Mouse (Mus musculus) erythroblast, embryonic 14.5 days (primary cell): ENCODE data around the gene Wbp2nl.

Experiments used
- GATA1 ChIP-seq: IDR thresholded peaks from 2 replicates; pipeline ENCODE4 v1.6.1; 2012; ENCODE audit warnings: low read length, inconsistent platforms, mixed read lengths
- TAL1 ChIP-seq: IDR thresholded peaks from 3 replicates; pipeline ENCODE4 v1.6.1; 2012; ENCODE audit warnings: low read length, inconsistent platforms, mixed read lengths

DNA sequence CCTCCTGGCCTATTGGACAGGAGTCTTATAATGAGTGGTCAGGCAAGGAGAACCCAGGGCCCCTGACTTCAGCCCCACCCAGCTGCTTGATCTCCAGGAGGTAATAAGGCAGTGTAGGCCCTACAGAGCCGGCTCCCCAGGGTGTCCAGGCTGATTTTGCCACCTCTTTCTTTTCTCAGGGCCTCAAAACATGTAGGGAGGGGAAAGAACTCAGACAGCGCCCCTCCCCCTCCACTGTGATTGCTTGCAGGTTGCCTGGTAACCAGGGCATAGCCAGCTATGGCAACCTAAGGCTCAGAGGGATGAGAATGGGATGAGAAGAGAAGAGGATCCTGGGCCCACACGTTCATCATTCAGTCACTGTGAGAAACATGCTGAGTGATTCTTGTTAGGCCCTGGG, 30.6 kb upstream of the Wbp2nl start:
- TF ChIP-seq TAL1 (no peak), GATA1 (no peak)
